Mouse (Mus musculus) heart, adult 11 months (tissue): Measurements from ENCODE around the gene Sh3tc1.

Source experiments
- DNase-seq: peaks from one replicate; pipeline ENCODE4 v3.0.0; 2022

Gene Sh3tc1

DNA sequence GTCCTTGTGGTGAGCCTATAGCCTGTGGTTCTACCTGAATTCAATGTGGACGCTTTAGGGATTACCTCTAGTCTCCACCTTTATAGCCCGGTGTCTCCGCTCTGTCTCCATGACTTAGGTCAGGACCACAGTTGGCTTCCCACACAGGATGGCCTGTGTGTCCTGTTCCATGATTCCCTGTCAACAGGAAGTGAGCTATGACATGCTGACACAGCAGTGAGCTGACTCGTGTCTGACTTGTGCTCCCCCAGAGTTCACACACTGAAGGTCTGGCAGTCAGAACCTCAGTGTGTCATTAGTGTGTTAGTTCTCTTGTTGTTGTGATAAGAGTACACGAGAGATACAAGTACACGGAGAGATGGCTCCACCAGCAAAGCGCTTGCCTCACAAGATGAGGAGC, 11.2 kb upstream of the Sh3tc1 start:
- DNase-seq: no peak

DNA sequence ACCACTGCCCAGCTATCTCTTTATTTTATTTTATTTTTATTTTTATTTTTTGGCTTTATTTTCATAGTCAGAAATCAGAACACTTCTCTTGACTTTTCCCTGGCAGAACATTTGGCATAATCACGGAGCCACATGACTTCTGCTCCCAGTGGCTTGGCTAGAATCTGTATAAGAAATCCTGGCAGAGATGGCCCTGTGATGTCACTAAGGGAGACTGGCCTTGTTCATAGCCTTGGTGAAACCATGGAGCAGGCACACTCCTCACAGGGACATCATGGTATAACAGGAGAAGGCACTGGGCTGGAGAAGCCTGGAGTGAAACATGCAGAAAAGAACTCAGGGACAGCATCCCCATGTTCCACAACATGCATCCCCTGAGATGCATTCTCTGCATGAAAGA, 10.2 kb upstream of the Sh3tc1 start:
- DNase-seq: no peak

- no peak for DNase-seq
These were observed 9.6 kb upstream of the Sh3tc1 start for GRCm38 (mm10) chr5:35749416-35749815.

DNA sequence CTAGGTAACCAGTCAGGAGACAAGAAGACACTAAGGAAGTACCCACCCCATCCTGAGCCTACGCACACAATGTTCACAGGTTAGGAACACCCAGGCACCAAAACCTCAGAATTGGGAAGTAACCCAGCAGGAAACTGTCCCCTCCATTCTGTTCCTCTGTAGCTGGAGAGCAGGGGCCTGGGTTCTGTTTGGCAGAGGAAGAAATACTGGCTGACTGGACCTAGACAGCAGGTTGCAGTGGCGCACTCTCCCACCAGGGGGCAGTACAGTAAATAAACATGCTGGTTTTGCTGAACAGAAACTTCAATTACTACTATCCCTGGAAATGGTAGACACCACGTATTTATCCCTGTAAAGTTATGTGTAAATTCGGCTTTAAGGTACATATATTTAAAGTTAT, 7.1 kb upstream of the Sh3tc1 start:
- DNase-seq: peak; percentile 95

- DNase-seq: peak; percentile 85
These were observed 5.6 kb upstream of the Sh3tc1 start for GRCm38 (mm10) chr5:35745406-35745805.

- DNase-seq: no peak
These were observed 4.4 kb upstream of the Sh3tc1 start for GRCm38 (mm10) chr5:35743990-35744722.

DNA sequence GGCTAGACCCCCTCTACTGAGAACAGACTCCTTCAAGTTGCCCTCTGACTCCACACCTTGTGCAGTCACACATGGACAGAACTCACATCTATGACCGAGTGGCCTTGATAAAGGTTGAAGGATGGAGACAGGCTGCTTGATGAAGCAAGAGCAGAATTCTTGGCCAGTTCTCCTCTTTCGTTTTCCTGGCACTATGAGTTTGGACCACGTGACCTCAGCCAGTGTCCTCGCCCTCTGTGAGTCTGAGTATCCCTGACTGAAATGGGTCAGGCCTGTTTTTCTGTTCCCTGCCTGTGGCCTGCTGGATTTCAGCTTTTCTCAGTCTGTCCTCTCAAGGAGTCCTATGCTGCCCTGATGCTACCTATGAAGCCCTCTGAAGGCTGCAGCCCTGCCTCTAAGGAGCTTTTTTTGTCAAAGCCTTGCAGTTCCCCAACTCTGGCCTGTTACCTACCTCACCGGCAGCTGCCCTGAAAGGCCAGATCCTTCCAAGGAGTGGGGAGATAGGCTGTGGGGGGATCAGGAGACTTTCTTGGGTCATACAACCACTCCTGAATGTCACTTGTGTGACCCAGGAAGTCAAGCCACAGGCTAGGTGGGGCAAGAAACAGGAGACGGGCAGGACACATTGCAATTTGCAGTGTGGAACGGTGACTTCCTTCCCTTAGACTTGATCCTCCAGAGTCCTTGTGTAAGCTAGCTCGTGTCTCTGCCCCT, 3.6 kb upstream of the Sh3tc1 start:
- DNase-seq: peak; percentile 98

DNA sequence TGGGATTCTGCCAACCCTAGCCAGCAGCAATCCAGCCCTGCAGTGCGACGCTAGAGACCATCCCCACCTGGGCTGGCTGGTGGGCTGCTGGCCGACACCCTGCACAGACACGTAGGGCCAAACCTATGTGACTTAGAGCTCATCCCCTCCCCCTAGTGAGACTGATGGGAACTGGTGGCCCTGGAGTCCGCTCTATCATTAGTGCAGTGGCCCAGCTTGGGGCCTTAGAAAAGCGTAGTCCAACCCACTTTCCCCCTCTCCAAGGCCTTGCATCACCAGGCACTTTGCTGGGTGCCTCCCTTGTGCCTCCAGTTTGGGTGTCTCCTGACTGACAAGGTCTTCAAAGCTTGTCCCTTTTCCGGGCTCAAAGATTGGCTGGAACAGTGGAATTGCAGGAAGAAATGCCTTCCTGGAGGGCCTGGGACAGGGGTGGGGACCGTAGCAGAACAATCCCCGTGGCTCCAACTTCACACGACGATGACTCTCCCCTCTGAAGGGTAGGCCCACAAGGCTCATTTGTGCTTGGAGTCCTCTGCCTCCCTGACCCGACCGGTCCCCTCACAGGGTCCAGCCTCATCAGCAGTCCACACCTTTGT, 1.5 kb upstream of the Sh3tc1 start:
- peak; percentile 91 for DNase-seq

DNA sequence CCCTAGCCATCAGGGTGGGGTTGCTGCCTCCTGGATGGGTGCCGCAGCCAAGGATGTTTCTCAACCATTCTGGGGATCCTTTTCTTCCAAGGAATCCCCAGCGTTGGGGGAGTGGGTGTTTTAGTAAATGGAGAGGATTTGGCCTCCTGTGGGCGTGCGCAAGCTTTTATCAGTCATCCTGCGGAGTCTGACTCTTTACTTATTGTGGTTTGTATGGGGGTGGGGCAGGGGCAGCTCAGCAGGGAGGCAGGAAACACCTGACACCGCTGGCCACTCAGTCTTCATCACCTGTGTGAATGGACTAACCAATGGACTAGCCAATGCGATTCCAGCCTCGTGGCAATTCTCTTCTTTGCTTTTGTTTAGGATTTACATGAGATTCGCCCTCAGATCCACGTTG, 929 bp upstream of the Sh3tc1 start:
- DNase-seq: no peak

DNA sequence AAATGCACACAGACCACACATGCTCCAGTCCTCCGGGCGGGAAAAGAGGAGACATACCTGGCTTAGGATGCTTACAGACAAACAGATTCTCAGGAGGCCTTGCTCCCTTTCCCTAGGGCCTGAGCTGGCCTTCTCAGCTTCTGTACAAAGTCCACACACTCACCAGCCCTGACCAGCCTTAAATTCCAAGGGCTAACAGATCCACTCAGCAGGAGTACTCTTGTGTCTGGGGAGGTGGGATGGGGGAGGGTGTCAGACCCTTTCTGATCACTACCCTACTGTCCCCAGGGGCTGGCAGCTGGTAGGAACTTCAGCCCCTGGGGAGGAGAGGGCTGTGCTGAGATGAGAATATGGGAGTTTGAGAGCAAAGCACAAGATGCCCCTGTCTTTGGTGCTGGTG, 782 bp downstream of the Sh3tc1 start:
- no peak for DNase-seq

DNA sequence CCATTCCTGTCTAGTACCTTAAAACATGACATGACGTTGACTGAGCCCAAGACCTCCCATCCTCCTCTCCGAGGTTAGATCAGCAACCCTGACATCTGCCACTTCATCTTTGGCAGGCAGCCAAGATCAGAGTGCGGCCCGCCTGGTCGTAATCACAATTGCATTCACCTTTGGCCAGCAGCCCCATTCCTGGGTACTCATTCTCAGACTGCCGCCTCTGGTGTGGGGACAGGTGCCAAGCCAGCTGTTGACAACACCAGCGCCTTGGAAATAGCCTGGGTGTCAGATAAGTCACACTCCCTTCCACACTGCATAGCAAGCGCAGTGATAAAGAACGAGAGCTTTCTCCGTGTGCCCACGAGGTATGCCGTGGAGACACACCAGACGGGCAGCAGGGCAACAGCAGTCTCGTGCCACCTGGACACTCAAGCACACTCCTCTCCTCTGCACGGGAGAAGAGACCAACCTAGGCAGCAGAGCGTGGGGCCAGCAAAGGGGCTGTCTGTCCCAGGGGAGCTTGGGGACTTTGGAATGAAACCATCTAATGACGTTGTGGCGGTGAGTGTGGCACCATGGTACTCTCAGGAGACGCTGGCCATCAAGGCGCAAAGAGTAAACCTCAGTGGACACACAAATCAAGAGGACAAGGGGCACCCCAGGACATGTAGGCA, 2.4 kb downstream of the Sh3tc1 start:
- peak; percentile 96 for DNase-seq

GRCm38 (mm10) chr5:35733523-35733922, 6.3 kb downstream of the Sh3tc1 start:
- no peak for DNase-seq

GRCm38 (mm10) chr5:35731006-35731405, 8.8 kb downstream of the Sh3tc1 start:
- DNase-seq: no peak

DNA sequence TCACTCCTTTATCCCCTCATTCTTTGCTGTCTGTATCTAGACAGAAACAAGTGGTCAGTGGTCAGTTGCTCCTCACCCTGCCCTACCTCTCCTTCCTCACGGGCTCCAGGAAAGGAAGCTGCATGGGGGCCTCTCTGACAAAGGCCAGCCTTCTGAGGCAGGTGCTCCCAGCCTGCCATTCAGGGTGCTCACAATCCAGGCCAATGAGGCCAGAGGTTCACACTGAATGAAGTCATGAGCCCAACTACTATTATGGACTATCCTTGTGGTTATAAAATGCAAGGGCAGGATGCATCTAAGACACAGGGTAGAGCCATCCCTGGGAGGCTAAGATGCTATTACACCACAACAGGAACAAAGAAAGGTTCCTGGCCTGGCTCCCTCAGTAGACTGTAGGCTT, 9.2 kb downstream of the Sh3tc1 start:
- peak; percentile 92 for DNase-seq

- peak; percentile 98 for DNase-seq
These were observed 9.9 kb downstream of the Sh3tc1 start for GRCm38 (mm10) chr5:35729844-35730243.

GRCm38 (mm10) chr5:35728957-35729460, 10.8 kb downstream of the Sh3tc1 start:
- DNase-seq: peak; percentile 99

GRCm38 (mm10) chr5:35728344-35728956, 11.3 kb downstream of the Sh3tc1 start:
- DNase-seq: peak; percentile 93

GRCm38 (mm10) chr5:35727447-35727846, 12.3 kb downstream of the Sh3tc1 start:
- no peak for DNase-seq

GRCm38 (mm10) chr5:35725840-35726239, 13.9 kb downstream of the Sh3tc1 start:
- DNase-seq: no peak

GRCm38 (mm10) chr5:35723900-35724299, 15.9 kb downstream of the Sh3tc1 start:
- peak; percentile 86 for DNase-seq

- peak; percentile 96 for DNase-seq
These were observed 17.1 kb downstream of the Sh3tc1 start for GRCm38 (mm10) chr5:35722654-35723053.

GRCm38 (mm10) chr5:35721933-35722332, 17.9 kb downstream of the Sh3tc1 start:
- peak; percentile 86 for DNase-seq

DNA sequence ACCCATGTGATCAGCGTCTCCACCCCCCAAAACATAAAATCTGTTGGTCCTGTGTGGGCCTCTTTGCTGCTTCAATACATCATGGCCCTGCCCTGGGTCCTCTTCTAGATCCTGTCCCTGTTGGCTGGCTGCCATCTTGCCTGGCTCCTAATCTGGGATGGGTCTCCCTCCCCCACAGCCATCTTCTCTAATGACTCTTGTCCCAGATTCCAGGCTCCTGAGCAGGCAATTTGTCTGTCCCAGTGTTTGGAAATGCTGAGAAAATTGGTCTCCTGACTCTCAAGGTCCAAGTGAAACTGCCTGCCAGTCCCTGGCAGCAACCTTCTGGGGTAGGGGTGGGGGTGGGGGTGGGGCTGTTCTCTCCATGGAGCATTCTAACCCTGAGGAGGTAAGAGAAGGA, 19.9 kb downstream of the Sh3tc1 start:
- DNase-seq: peak; percentile 93
